Mouse (Mus musculus) heart, postnatal 0 days (tissue): ENCODE measurements around the gene Tmem79. TPM values are rescaled to one million over a fixed set of nuclear protein-coding genes. Genes with fewer than 3 reads are reported as not detected.
A peak's percentile ranks its signal among the peaks of the same experiment; 100 is the strongest.

ENCODE experiments used
- ATAC-seq: fragments of 200-750 bp; cut with Nextera tagmentation; 2 replicates; pipeline ENCODE4 v1.8.0; 2017; ENCODE audit warnings: low read depth, moderate number of reproducible peaks, moderate library complexity; ENCODE audit not compliant: insufficient read depth
- DNase-seq: peaks from one replicate; pipeline ENCODE4 v3.0.0-alpha.2; 2016; ENCODE audit warnings: low spot score
- H3K27ac ChIP-seq: fragments of 300-500 bp; sonication (generic); 2 replicates; pipeline ENCODE4 v1.5.1; 2014; ENCODE audit warnings: low read depth, mild to moderate bottlenecking
- H3K27me3 ChIP-seq: fragments of 300-500 bp; sonication (generic); 2 replicates; pipeline ENCODE4 v1.6.1; 2014; ENCODE audit warnings: low read length, mixed read lengths; ENCODE audit not compliant: control insufficient read depth, insufficient read depth
- H3K36me3 ChIP-seq: fragments of 300-500 bp; sonication (generic); replicated peaks from 2 replicates; pipeline ENCODE4 v1.6.1; 2014; ENCODE audit warnings: low read length, mixed read lengths; ENCODE audit not compliant: control insufficient read depth, insufficient read depth
- H3K4me1 ChIP-seq: fragments of 300-500 bp; sonication (generic); 2 replicates; pipeline ENCODE4 v1.6.1; 2014; ENCODE audit warnings: antibody characterized with exemption; ENCODE audit not compliant: control insufficient read depth, insufficient read depth
- H3K4me2 ChIP-seq: fragments of 300-500 bp; sonication (generic); 2 replicates; pipeline ENCODE4 v1.6.1; 2014; ENCODE audit warnings: low read depth, mild to moderate bottlenecking, low read length, moderate library complexity
- H3K4me3 ChIP-seq: fragments of 300-500 bp; sonication (generic); 2 replicates; pipeline ENCODE4 v1.5.1; 2014; ENCODE audit warnings: low read depth, low read length
- H3K9ac ChIP-seq: fragments of 300-500 bp; sonication (generic); replicated peaks from 2 replicates; pipeline ENCODE4 v1.6.1; 2014; ENCODE audit warnings: low read depth, low read length, mixed read lengths
- H3K9me3 ChIP-seq: fragments of 300-500 bp; sonication (generic); replicated peaks from 2 replicates; pipeline ENCODE4 v1.6.1; 2016; ENCODE audit warnings: low read length; ENCODE audit not compliant: control insufficient read depth
- CTCF ChIP-seq: IDR thresholded peaks from 2 replicates; pipeline ENCODE4 v1.5.1; 2016; ENCODE audit warnings: antibody characterized with exemption, control low read depth, low read depth
- EP300 ChIP-seq: IDR thresholded peaks from 2 replicates; pipeline ENCODE4 v1.6.1; 2016; ENCODE audit warnings: antibody characterized with exemption, low read depth
- WGBS: fragments of 180-500 bp; shearing (Covaris S2); extraction: QIAGEN DNeasy Blood & Tissue Kit; methylation state at CpG from one replicate; pipeline ENCODE4 v1.1.7; 2014; 5-methylcytosine and 5-hydroxymethylcytosine counted together
- polyA plus RNA-seq: library from polyadenylated mRNA; unstranded; fragments of >200 nt; fragmentation: Nextera tagmentation; extraction: Ambion mirVana; gene quantifications from 2 replicates; pipeline ENCODE4 v1.2.1, GENCODE M21; 2015
- total RNA-seq: library from RNA; depleted of rRNA; stranded (reverse); fragments of >200 nt; gene quantifications from 2 replicates; pipeline ENCODE4 v1.2.3, GENCODE M21; 2014; ENCODE audit warnings: low replicate concordance

Tmem79 gene
- total and polyA plus RNA-seq, 2 experiments from 2014 or later, result 1.6 to 3.7 TPM

DNA sequence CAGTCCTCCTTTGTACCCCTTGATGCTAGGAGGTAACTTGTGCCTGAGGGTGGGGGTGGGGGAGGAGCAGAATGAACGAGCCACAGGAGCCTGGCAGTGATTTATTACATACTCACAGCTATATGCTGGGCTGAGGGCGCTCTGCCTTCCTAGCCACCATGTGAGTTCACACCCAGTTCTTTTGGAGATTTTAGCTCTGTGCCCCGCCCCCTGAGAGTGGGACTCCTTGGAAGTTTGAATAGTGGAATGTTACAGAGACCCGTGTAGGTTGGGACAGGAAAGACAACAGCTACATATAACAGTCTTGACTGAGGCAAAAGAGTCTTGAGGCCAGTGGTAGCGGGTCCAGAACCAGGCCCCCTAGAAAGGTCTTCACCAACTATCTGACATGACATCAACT is 7.0 kb downstream of the Tmem79 start:
- Histone ChIP-seq H3K4me3 (no peak overlapping the region), H3K36me3 (peaks cover 18% of the 10 kb centered on the region), H3K27me3 (no peaks in the 10 kb centered on the region), H3K4me1 (peaks cover 6% of the 10 kb centered on the region), H3K4me2 (no peak overlapping the region), H3K9me3 (no peaks in the 10 kb centered on the region), H3K27ac (no peak overlapping the region), H3K9ac (no peak overlapping the region)
- DNase-seq (no peak), ATAC-seq (no peak)
- TF ChIP-seq CTCF, result no peak
- no peak for TF ChIP-seq EP300
- WGBS, result 80% methylated on average over 5 of the region's 5 CpGs

- ATAC-seq (peak; percentile 75), DNase-seq (peak; percentile 76)
- H3K4me3 ChIP-seq, result peak within 1 kb of the TSS; percentile 84
- no peak within 1 kb of the TSS for H3K27ac ChIP-seq
- WGBS, result under 1% methylated on average over 10 of the region's 10 CpGs
- peak within 1 kb of the TSS; percentile 81 for H3K4me2 ChIP-seq
- no peaks in the 10 kb centered on the region for H3K27me3 ChIP-seq
- peaks cover 47% of the 10 kb centered on the region for H3K36me3 ChIP-seq
- no peaks in the 10 kb centered on the region for H3K9me3 ChIP-seq
- peak within 1 kb of the TSS; percentile 79 for H3K9ac ChIP-seq
- TF ChIP-seq CTCF (no peak), EP300 (no peak)
- H3K4me1 ChIP-seq, result peaks cover 6% of the 10 kb centered on the region
Observed at GRCm38 (mm10) chr3:88324951-88325405, 11.0 kb downstream of the Tmem79 start, which contains the start of gene Glmp. TSS of gene Glmp (plus strand) at chr3:88325023.

DNA sequence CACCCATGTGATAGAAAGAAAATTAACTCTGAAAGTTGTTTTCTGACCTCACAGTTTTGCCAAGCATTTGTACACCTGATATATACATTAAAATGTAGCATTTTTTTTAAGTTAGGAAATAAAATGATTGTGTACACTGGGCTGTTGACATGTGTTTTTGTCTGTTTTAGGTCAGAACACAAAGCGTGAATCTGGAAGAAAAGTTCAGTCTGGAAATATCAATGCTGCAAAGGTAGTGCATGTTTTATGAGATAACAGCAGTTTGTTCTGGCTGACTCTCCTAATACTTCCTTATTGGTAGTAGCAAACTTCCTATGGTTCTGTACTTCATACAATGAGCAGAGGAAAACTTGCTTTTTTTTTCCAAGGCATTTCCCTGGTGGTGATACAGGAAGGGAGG is 36.8 kb downstream of the Tmem79 start:
- Histone ChIP-seq H3K27me3 (no peaks in the 10 kb centered on the region), H3K4me3 (no peak overlapping the region), H3K36me3 (peaks cover 46% of the 10 kb centered on the region), H3K4me2 (no peak overlapping the region), H3K9ac (no peak overlapping the region), H3K4me1 (peaks cover 17% of the 10 kb centered on the region), H3K9me3 (no peaks in the 10 kb centered on the region), H3K27ac (no peak overlapping the region)
- no peak for TF ChIP-seq CTCF
- no peak for TF ChIP-seq EP300
- DNase-seq, result no peak
- no peak for ATAC-seq
- 70% methylated on average over 1 of the region's 1 CpGs for WGBS

DNA sequence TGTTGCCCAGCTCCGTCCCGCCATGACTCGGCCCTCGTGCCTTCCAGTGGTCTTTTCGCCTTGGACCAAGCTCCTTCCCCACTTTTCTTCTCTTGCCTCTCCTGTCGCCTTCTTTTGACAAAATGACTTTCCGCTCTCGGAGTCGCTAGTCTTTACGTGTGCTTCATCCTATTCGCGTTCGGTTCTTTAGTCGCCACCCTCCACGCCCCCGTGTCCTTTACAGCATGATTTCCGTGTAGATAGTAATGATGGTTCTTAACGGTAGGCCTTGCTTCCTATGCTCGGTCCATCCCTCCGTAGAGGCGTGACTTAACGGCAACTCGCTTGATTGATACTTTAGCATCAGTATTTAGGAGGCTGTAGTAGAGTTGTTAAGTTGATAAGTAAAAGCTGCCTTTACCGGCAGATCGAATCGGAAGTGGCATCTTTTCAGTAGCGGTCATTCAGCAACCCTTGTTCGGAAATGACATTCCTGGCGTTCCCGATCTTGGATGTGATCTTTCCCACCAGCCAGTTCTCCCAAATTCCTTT is 38.6 kb downstream of the Tmem79 start:
- DNase-seq, result no peak
- ATAC-seq, result no peak
- peak overlapping the region; percentile 89 for H3K4me3 ChIP-seq
- peak overlapping the region; percentile 76 for H3K4me2 ChIP-seq
- H3K27me3 ChIP-seq, result no peaks in the 10 kb centered on the region
- H3K27ac ChIP-seq, result peak overlapping the region; percentile 95
- under 1% methylated on average over 30 of the region's 30 CpGs for WGBS
- H3K9ac ChIP-seq, result peak overlapping the region; percentile 78
- TF ChIP-seq CTCF, result no peak
- no peak for TF ChIP-seq EP300
- H3K9me3 ChIP-seq, result no peaks in the 10 kb centered on the region
- peaks cover 17% of the 10 kb centered on the region for H3K4me1 ChIP-seq
- H3K36me3 ChIP-seq, result peaks cover 29% of the 10 kb centered on the region

- Histone ChIP-seq H3K27ac (peak within 1 kb of the TSS; percentile 95), H3K27me3 (no peaks in the 10 kb centered on the region), H3K9ac (peak within 1 kb of the TSS; percentile 78), H3K9me3 (no peaks in the 10 kb centered on the region), H3K4me2 (peak within 1 kb of the TSS; percentile 76), H3K36me3 (peaks cover 23% of the 10 kb centered on the region), H3K4me3 (peak within 1 kb of the TSS; percentile 89), H3K4me1 (peaks cover 17% of the 10 kb centered on the region)
- ATAC-seq (peak; percentile 98), DNase-seq (peak; percentile 99)
- under 1% methylated on average over 44 of the region's 44 CpGs for WGBS
- peak; percentile 47; the same call in 1 of the 2 replicates for TF ChIP-seq EP300
- peak; percentile 22; the same call in 1 of the 2 replicates for TF ChIP-seq CTCF
Observed at GRCm38 (mm10) chr3:88296561-88297318, 39.2 kb downstream of the Tmem79 start, which contains the start of the genes Tsacc and Cct3. TSS of gene Tsacc (minus strand) at chr3:88296999. TSS of gene Cct3 (plus strand) at chr3:88297116.
